Mouse (Mus musculus) midbrain, postnatal 0 days (tissue): ENCODE measurements at regions not wholly inside any gene's neighbourhood (a gene's known extent, or its start where the extent isn't known, plus 50 kb on each side); places are given as distances from the start of the nearest gene placed in this dataset.
"Not testable (repeated sequence)": the region's sequence is repeated elsewhere in the genome, so short reads cannot be mapped to it uniquely, and the experiment has no call there.

Source experiments
- ATAC-seq: fragments of 200-750 bp; cut with Nextera tagmentation; 2 replicates; pipeline ENCODE4 v1.8.0; 2017; ENCODE audit warnings: moderate number of reproducible peaks, mild to moderate bottlenecking, moderate TSS enrichment, moderate library complexity; ENCODE audit not compliant: low FRiP score
- DNase-seq: peaks from one replicate; pipeline ENCODE4 v3.0.0-alpha.2; 2015; ENCODE audit warnings: low spot score
- H3K27ac ChIP-seq: fragments of 300-500 bp; sonication (generic); 2 replicates; pipeline ENCODE4 v1.5.1; 2014; ENCODE audit warnings: low read depth, mild to moderate bottlenecking, low read length, mixed read lengths
- H3K27me3 ChIP-seq: fragments of 300-500 bp; sonication (generic); 2 replicates; pipeline ENCODE4 v1.6.1; 2014; ENCODE audit warnings: low read length, control low read depth, mixed read lengths; ENCODE audit not compliant: insufficient read depth
- H3K36me3 ChIP-seq: fragments of 300-500 bp; sonication (generic); 2 replicates; pipeline ENCODE4 v1.6.1; 2014; ENCODE audit warnings: low read length, control low read depth, mixed read lengths; ENCODE audit not compliant: insufficient read depth
- H3K4me1 ChIP-seq: fragments of 300-500 bp; sonication (generic); 2 replicates; pipeline ENCODE4 v1.6.1; 2014; ENCODE audit warnings: mild to moderate bottlenecking, control low read depth, antibody characterized with exemption, low read length, mixed read lengths; ENCODE audit not compliant: insufficient read depth
- H3K4me2 ChIP-seq: fragments of 300-500 bp; sonication (generic); 2 replicates; pipeline ENCODE4 v1.6.1; 2014; ENCODE audit warnings: low read depth, mild to moderate bottlenecking, low read length, mixed read lengths; ENCODE audit not compliant: poor library complexity, severe bottlenecking
- H3K4me3 ChIP-seq: fragments of 300-500 bp; sonication (generic); 2 replicates; pipeline ENCODE4 v1.5.1; 2014; ENCODE audit warnings: low read depth, mild to moderate bottlenecking, low read length, moderate library complexity
- H3K9ac ChIP-seq: fragments of 300-500 bp; sonication (generic); replicated peaks from 2 replicates; pipeline ENCODE4 v1.6.1; 2014; ENCODE audit warnings: mild to moderate bottlenecking, low read length, moderate library complexity, mixed read lengths; ENCODE audit not compliant: poor library complexity, severe bottlenecking
- H3K9me3 ChIP-seq: fragments of 300-500 bp; sonication (generic); 2 replicates; pipeline ENCODE4 v1.6.1; 2016; ENCODE audit warnings: low read length, control low read depth
- CTCF ChIP-seq: IDR thresholded peaks from 2 replicates; pipeline ENCODE4 v1.5.1; 2016; ENCODE audit warnings: antibody characterized with exemption, mild to moderate bottlenecking
- WGBS: fragments of 180-500 bp; shearing (Covaris S2); extraction: QIAGEN DNeasy Blood & Tissue Kit; methylation state at CpG from one replicate; pipeline ENCODE4 v1.1.7; 2014; 5-methylcytosine and 5-hydroxymethylcytosine counted together

DNA sequence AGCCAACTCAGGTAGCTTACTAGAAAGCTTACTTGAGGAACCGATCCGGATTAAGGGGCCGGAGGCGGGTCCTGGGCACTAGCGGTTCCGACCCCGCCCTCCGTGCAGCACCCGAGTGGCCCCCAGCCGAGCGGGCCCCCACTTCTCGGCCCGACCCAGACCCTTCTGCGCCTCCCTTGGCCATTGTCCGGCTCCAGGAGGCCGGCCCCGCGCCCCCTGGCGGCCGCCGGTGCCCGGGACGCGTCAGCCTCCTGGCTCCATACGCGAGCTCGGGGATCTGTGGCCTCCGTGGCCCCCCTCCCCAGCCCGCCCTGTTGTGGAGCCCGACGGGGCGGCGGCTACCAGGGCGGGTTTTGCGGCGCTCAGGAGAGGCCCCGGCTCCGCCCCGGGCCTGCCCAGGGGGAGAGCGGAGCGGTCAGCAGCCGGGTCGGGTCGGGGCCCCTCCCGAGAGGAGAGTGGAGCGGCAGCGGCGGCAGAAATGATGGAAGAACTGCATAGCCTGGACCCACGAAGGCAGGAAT lies 94.3 kb upstream of the Zfp986 start:
- not testable (repeated sequence) for H3K27me3 ChIP-seq, H3K27ac ChIP-seq, H3K4me1 ChIP-seq, H3K9ac ChIP-seq, H3K9me3 ChIP-seq, H3K36me3 ChIP-seq, DNase-seq
- TF ChIP-seq CTCF: peak; percentile 35
- H3K4me2 ChIP-seq: peak overlapping the region; percentile 20; the same call in 1 of the 2 replicates
- peak overlapping the region; percentile 22; the same call in 1 of the 2 replicates for H3K4me3 ChIP-seq
- peak; percentile 91 for ATAC-seq
- 2% methylated on average over 41 of the region's 49 CpGs for WGBS

DNA sequence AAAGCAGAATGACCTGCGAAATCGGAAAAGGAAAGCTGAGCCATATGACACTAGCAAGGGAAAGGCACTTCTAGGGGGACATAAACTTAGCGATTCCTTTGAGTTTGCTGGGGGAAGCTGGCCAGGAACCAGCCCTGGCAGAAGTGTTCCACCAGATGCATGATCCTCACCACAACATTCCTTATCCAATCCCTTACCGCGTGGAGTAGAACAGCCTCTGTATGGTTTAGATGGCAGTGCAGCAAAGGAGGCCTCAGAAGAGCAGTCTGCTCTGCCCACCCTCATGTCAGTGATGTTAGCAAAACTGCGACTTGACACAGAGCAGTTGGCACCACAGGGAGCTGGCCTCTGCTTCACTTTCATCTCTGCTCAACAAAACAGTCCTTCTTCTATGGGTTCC lies 93.7 kb upstream of the Zfp986 start:
- not testable (repeated sequence) for H3K27ac ChIP-seq, H3K4me3 ChIP-seq, DNase-seq, H3K36me3 ChIP-seq, H3K4me1 ChIP-seq, H3K27me3 ChIP-seq, H3K9ac ChIP-seq, H3K4me2 ChIP-seq, ATAC-seq, H3K9me3 ChIP-seq
- WGBS: 18% methylated on average over 1 of the region's 6 CpGs

DNA sequence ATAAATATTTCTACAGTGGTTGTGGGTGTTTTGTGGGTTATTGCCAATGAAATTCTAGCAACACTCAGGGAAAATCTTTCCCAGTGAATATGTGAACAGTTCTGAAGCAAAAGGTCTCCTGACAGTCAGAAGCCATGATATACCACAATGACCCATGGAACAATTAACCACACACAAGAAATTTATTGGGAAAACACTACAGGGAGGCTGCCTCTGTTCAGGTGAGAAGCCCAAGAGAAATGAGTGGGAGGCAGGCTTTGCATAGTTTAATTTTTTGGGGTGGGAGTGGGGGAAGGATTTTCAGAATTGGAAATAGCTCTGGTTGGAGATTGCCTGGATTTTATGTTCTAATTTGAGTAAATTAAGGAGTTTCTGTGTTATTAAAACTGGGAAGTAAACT lies 92.1 kb upstream of the Zfp986 start:
- H3K27me3 ChIP-seq, H3K27ac ChIP-seq, H3K4me1 ChIP-seq, H3K4me2 ChIP-seq, H3K36me3 ChIP-seq, H3K9me3 ChIP-seq, DNase-seq, H3K4me3 ChIP-seq, H3K9ac ChIP-seq: not testable (repeated sequence)
- peak; percentile 41; the same call in 1 of the 2 replicates for ATAC-seq

DNA sequence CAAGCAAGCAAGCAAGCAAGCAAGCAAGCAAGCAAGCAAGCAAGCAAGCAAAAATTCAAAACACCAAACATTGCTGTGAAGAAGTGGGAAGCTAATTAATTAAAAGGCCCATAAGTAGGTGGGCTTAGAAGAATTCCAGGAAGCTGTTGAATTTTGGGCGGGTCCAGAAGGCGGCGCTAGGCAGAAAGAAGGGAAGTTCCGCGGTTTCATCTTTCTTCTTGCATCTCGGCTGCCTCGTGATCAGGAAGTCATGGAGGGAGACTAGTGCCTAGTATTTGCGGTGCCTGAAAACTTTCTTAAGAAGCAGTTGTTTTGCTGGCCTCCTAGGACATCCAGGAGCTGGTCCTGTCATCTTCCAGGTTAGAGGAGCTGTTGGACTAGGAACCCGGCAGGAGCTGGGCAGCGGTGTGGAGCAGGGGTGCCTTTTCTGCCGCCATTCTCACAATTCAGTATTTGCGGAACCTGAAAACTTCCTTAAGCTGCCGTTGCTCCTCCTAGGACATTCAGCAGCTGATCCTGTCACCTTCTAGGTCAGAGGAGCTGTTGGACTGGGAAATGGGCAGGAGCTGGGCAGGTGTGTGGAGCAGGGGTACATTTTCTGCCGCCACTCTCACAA lies 87.2 kb upstream of the Zfp986 start:
- no CpG with 5 or more reads among the region's 14 CpGs for WGBS
- H3K27me3 ChIP-seq, H3K36me3 ChIP-seq, H3K27ac ChIP-seq, ATAC-seq, H3K9me3 ChIP-seq, H3K4me3 ChIP-seq, DNase-seq, H3K4me2 ChIP-seq, H3K4me1 ChIP-seq, H3K9ac ChIP-seq: not testable (repeated sequence)

DNA sequence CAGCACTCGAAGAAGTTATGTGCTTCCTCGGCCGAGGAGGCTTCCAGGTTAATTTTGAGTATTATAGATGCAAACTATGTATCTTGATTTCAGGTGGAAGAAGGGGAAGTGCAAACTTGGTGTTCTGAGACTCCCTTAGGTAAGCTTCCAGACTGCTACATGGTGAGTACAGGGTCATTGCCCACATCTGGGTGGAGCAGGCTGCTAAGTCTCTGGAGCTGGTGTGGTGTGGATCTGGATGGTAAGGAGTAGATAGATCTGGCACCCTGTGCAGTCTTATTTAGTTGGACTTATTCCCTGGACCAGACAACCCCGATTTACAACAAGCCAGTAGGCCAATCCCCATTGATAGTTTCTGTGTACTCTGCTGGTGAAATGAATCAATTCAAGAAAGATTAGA lies 53.9 kb upstream of the Zfp986 start:
- not testable (repeated sequence) for ATAC-seq, H3K9me3 ChIP-seq, H3K36me3 ChIP-seq, H3K4me2 ChIP-seq, H3K27me3 ChIP-seq, H3K4me1 ChIP-seq, DNase-seq, H3K9ac ChIP-seq, H3K4me3 ChIP-seq, H3K27ac ChIP-seq
- no CpG with 5 or more reads among the region's 4 CpGs for WGBS
